Mouse (Mus musculus) midbrain, embryonic 16.5 days (tissue): ENCODE measurements around the gene Avpr2. TPM values are rescaled to one million over a fixed set of nuclear protein-coding genes. Genes with fewer than 3 reads are reported as not detected.

ENCODE experiments used
- ATAC-seq: fragments of 200-750 bp; cut with Nextera tagmentation; 2 replicates; pipeline ENCODE4 v1.8.0; 2017; ENCODE audit warnings: moderate TSS enrichment
- H3K27ac ChIP-seq: fragments of 300-500 bp; sonication (generic); 2 replicates; pipeline ENCODE4 v1.5.1; 2014; ENCODE audit warnings: mild to moderate bottlenecking, low read length, mixed read lengths
- H3K27me3 ChIP-seq: fragments of 300-500 bp; sonication (generic); 2 replicates; pipeline ENCODE4 v1.6.1; 2014; ENCODE audit warnings: low read depth, low read length, mixed read lengths; ENCODE audit not compliant: control insufficient read depth, insufficient read depth
- H3K36me3 ChIP-seq: fragments of 300-500 bp; sonication (generic); 2 replicates; pipeline ENCODE4 v1.6.1; 2014; ENCODE audit warnings: mild to moderate bottlenecking, low read length, moderate library complexity, mixed read lengths; ENCODE audit not compliant: control insufficient read depth, insufficient read depth
- H3K4me1 ChIP-seq: fragments of 300-500 bp; sonication (generic); 2 replicates; pipeline ENCODE4 v1.6.1; 2014; ENCODE audit warnings: mild to moderate bottlenecking, low read length, mixed read lengths; ENCODE audit not compliant: control insufficient read depth, insufficient read depth
- H3K4me2 ChIP-seq: fragments of 300-500 bp; sonication (generic); 2 replicates; pipeline ENCODE4 v1.6.1; 2014; ENCODE audit warnings: mild to moderate bottlenecking, low read length, mixed read lengths
- H3K4me3 ChIP-seq: fragments of 300-500 bp; sonication (generic); 2 replicates; pipeline ENCODE4 v1.5.1; 2014; ENCODE audit warnings: low read depth, mild to moderate bottlenecking, low read length, moderate library complexity, mixed read lengths
- H3K9ac ChIP-seq: fragments of 300-500 bp; sonication (generic); 2 replicates; pipeline ENCODE4 v1.6.1; 2014; ENCODE audit warnings: low read depth, low read length, mixed read lengths
- H3K9me3 ChIP-seq: fragments of 300-500 bp; sonication (generic); replicated peaks from 2 replicates; pipeline ENCODE4 v1.6.1; 2014; ENCODE audit warnings: mild to moderate bottlenecking, low read length, mixed read lengths; ENCODE audit not compliant: control insufficient read depth, poor library complexity, severe bottlenecking
- WGBS: fragments of 180-500 bp; shearing (Covaris S2); extraction: QIAGEN DNeasy Blood & Tissue Kit; methylation state at CpG from one replicate; pipeline ENCODE4 v1.1.7; 2014; 5-methylcytosine and 5-hydroxymethylcytosine counted together
- polyA plus RNA-seq: library from polyadenylated mRNA; unstranded; fragments of >200 nt; fragmentation: Nextera tagmentation; extraction: Ambion mirVana; gene quantifications from 2 replicates; pipeline ENCODE4 v1.2.1, GENCODE M21; 2015

The Avpr2 gene
- polyA plus RNA-seq, 1 experiment from 2014 or later, result 0.09 TPM

GRCm38 (mm10) chrX:73910451-73910850 lies 18.5 kb downstream of the Avpr2 start:
- Histone ChIP-seq H3K4me1 (0 out of 2 replicates have a peak, but pooled peaks cover 2% of the 10 kb centered on the region), H3K36me3 (no peaks in the 10 kb centered on the region), H3K4me3 (no peak overlapping the region), H3K4me2 (no peak overlapping the region), H3K9ac (no peak overlapping the region), H3K27ac (no peak overlapping the region), H3K27me3 (no peaks in the 10 kb centered on the region), H3K9me3 (no peaks in the 10 kb centered on the region)
- no peak for ATAC-seq

GRCm38 (mm10) chrX:73911156-73911555 lies 19.3 kb downstream of the Avpr2 start:
- Histone ChIP-seq H3K4me2 (peak overlapping the region; percentile 32), H3K4me3 (no peak overlapping the region; the same call in 1 of the 2 replicates), H3K36me3 (no peaks in the 10 kb centered on the region), H3K27me3 (no peaks in the 10 kb centered on the region), H3K4me1 (0 out of 2 replicates have a peak, but pooled peaks cover 2% of the 10 kb centered on the region), H3K27ac (no peak overlapping the region), H3K9me3 (no peaks in the 10 kb centered on the region), H3K9ac (no peak overlapping the region)
- WGBS, result 23% methylated on average over 20 of the region's 26 CpGs
- no peak for ATAC-seq

GRCm38 (mm10) chrX:73911588-73911987 lies 19.7 kb downstream of the Avpr2 start:
- no peak overlapping the region for H3K4me3 ChIP-seq
- WGBS, result 95% methylated on average over 2 of the region's 2 CpGs
- H3K27me3 ChIP-seq, result no peaks in the 10 kb centered on the region
- no peaks in the 10 kb centered on the region for H3K9me3 ChIP-seq
- H3K4me1 ChIP-seq, result 0 out of 2 replicates have a peak, but pooled peaks cover 2% of the 10 kb centered on the region
- no peak for ATAC-seq
- no peak overlapping the region for H3K9ac ChIP-seq
- H3K36me3 ChIP-seq, result no peaks in the 10 kb centered on the region
- no peak overlapping the region; the same call in 1 of the 2 replicates for H3K4me2 ChIP-seq
- no peak overlapping the region for H3K27ac ChIP-seq

GRCm38 (mm10) chrX:73914827-73915703 lies 23.2 kb downstream of the Avpr2 start:
- Histone ChIP-seq H3K27me3 (no peaks in the 10 kb centered on the region), H3K9ac (peak overlapping the region; percentile 48), H3K27ac (peak overlapping the region; percentile 78), H3K36me3 (0 out of 2 replicates have a peak, but pooled peaks cover 2% of the 10 kb centered on the region), H3K9me3 (no peaks in the 10 kb centered on the region), H3K4me2 (peak overlapping the region; percentile 50), H3K4me3 (peak overlapping the region; percentile 26), H3K4me1 (0 out of 2 replicates have a peak, but pooled peaks cover 2% of the 10 kb centered on the region)
- 28% methylated on average over 31 of the region's 31 CpGs for whole genome bisulfite sequencing
- peak; percentile 98 for ATAC-seq

- no peak overlapping the region for H3K9ac ChIP-seq
- H3K27ac ChIP-seq, result no peak overlapping the region
- 71% methylated on average over 8 of the region's 8 CpGs for whole genome bisulfite sequencing
- no peak for ATAC-seq
- no peaks in the 10 kb centered on the region for H3K27me3 ChIP-seq
- H3K4me2 ChIP-seq, result no peak overlapping the region
- H3K36me3 ChIP-seq, result 0 out of 2 replicates have a peak, but pooled peaks cover 2% of the 10 kb centered on the region
- H3K9me3 ChIP-seq, result no peaks in the 10 kb centered on the region
- H3K4me1 ChIP-seq, result peaks cover 7% of the 10 kb centered on the region
- H3K4me3 ChIP-seq, result no peak overlapping the region
Measured at GRCm38 (mm10) chrX:73916945-73917344, 25.0 kb downstream of the Avpr2 start.

GRCm38 (mm10) chrX:73918631-73919030 lies 26.7 kb downstream of the Avpr2 start:
- Histone ChIP-seq H3K4me3 (no peak overlapping the region), H3K27me3 (no peaks in the 10 kb centered on the region), H3K4me2 (no peak overlapping the region), H3K4me1 (peaks cover 7% of the 10 kb centered on the region), H3K9me3 (no peaks in the 10 kb centered on the region), H3K9ac (no peak overlapping the region), H3K36me3 (0 out of 2 replicates have a peak, but pooled peaks cover 2% of the 10 kb centered on the region), H3K27ac (no peak overlapping the region)
- no peak for ATAC-seq
- WGBS, result 92% methylated on average over 5 of the region's 5 CpGs

GRCm38 (mm10) chrX:73921285-73921822 lies 29.5 kb downstream of the Avpr2 start:
- 0 out of 2 replicates have a peak, but pooled peaks cover 2% of the 10 kb centered on the region for H3K36me3 ChIP-seq
- WGBS, result 16% methylated on average over 34 of the region's 34 CpGs
- no peaks in the 10 kb centered on the region for H3K27me3 ChIP-seq
- H3K9ac ChIP-seq, result peak overlapping the region; percentile 70
- no peaks in the 10 kb centered on the region for H3K9me3 ChIP-seq
- H3K27ac ChIP-seq, result peak overlapping the region; percentile 78
- peak overlapping the region; percentile 60 for H3K4me3 ChIP-seq
- ATAC-seq, result peak; percentile 59
- peaks cover 7% of the 10 kb centered on the region for H3K4me1 ChIP-seq
- H3K4me2 ChIP-seq, result peak overlapping the region; percentile 73

- H3K27me3 ChIP-seq, result no peaks in the 10 kb centered on the region
- peak within 1 kb of the TSS; percentile 84 for H3K27ac ChIP-seq
- no peaks in the 10 kb centered on the region for H3K9me3 ChIP-seq
- H3K4me3 ChIP-seq, result peak within 1 kb of the TSS; percentile 60
- 0 out of 2 replicates have a peak, but pooled peaks cover 2% of the 10 kb centered on the region for H3K36me3 ChIP-seq
- H3K4me1 ChIP-seq, result peaks cover 7% of the 10 kb centered on the region
- peak; percentile 99 for ATAC-seq
- H3K9ac ChIP-seq, result peak within 1 kb of the TSS; percentile 70
- H3K4me2 ChIP-seq, result peak within 1 kb of the TSS; percentile 73
- WGBS, result 16% methylated on average over 43 of the region's 43 CpGs
Measured at GRCm38 (mm10) chrX:73921823-73922549, 30.1 kb downstream of the Avpr2 start, which contains the start of the genes Arhgap4 and Naa10. Gene Arhgap4 (minus strand): TSS chrX:73921870. Gene Naa10 (minus strand): TSS chrX:73921944.
